Mouse (Mus musculus): ENCODE measurements around the gene Syde2. TPM values are rescaled to one million over a fixed set of nuclear protein-coding genes. Genes with fewer than 3 reads are reported as not detected.

The Syde2 gene
- polyA plus RNA-seq, 1 experiment from 2014 or later = 1.7 TPM

Other genes with a start within 250 kb of the Syde2 start
- gene Ddah1, start 229.2 kb upstream of the Syde2 start, polyA plus RNA-seq (2015; fragmentation: Nextera tagmentation; extraction: Ambion mirVana) = 48.5 and 50.3 TPM in 2 replicates
- 50.2 and 53.7 TPM in 2 replicates for gene Bcl10, start 65.1 kb upstream of the Syde2 start, polyA plus RNA-seq (2015; fragmentation: Nextera tagmentation; extraction: Ambion mirVana)
- 43.2 and 45.7 TPM in 2 replicates for gene 2410004B18Rik, start 49.9 kb upstream of the Syde2 start, polyA plus RNA-seq (2015; fragmentation: Nextera tagmentation; extraction: Ambion mirVana)
- gene Wdr63, start 120.3 kb downstream of the Syde2 start, polyA plus RNA-seq (2015; fragmentation: Nextera tagmentation; extraction: Ambion mirVana) = 0.25 TPM in 1 of 2 replicates, not detected in the other
- 1.8 and 2.1 TPM in 2 replicates for gene Mcoln3, start 129.6 kb downstream of the Syde2 start, polyA plus RNA-seq (2015; fragmentation: Nextera tagmentation; extraction: Ambion mirVana)
- gene Mcoln2, start 162.0 kb downstream of the Syde2 start, polyA plus RNA-seq (2015; fragmentation: Nextera tagmentation; extraction: Ambion mirVana) = 2.0 and 2.3 TPM in 2 replicates
- 2.1 TPM in 2 replicates for gene Lpar3, start 233.1 kb downstream of the Syde2 start, polyA plus RNA-seq (2015; fragmentation: Nextera tagmentation; extraction: Ambion mirVana)

Measured in limb, embryonic 15.5 days (tissue).